Mouse (Mus musculus) kidney, adult 11 months (tissue): ENCODE data around the gene Mrpl36.

Source experiments
- DNase-seq: peaks from one replicate; pipeline ENCODE4 v3.0.0; 2022

The Mrpl36 gene

GRCm38 (mm10) chr13:73347171-73347570 is 18.9 kb downstream of the Mrpl36 start:
- no peak for DNase-seq

DNA sequence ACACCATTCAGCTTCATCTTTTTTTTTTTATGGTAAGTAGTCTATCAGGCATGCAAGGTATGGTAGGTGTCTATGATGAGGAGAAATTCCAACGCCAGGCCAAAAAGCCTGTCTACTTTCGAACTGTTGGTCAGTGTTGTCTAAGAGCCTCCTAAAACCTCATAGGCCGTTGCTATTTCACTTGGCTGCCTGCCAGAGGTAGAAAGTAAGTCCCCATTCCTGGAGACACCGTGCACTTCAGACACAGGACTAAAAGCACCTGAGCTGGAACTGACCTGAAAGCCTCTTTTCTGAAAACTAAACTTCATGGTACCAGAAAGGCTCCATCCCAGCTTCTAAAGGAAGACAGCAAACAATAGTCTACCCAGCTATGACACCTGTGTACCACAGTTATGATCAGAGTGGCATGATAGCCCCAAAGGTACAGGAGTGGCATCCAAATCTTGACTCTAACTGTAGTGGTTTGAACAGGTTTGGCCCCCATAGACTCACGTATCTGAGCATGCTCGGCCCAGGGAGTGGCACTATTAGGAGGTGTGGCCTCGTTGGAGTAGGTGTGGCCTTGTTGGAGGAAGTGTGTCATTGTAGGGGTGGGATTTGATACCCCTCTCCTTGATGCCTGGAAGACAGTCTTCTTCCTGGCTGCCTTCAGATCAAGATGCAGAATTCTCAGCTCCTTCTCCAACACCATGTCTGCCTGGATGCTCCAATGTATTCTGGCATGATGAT is 19.8 kb downstream of the Mrpl36 start:
- DNase-seq = no peak

GRCm38 (mm10) chr13:73350741-73351140 is 22.4 kb downstream of the Mrpl36 start:
- DNase-seq = no peak

GRCm38 (mm10) chr13:73351910-73352309 is 23.6 kb downstream of the Mrpl36 start:
- DNase-seq = no peak

DNA sequence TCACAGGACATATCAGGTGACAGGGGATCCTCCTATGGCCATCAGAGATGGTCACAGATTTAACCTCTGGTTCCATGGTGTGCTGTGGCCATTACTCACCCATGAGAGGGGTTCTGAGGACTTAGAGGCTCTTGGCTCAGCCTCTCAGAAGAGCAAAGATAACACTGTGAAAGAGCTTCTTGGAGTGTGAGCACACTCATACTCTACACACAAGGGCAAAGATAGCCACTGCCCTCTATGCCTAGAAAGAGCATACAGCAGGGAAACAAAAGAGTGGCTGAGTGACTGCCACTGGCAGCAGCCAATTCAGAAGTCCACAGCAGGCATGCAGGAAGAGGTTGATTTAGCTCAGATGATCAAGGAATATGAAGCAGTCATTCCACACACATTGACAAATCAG is 24.2 kb downstream of the Mrpl36 start:
- DNase-seq = no peak

DNA sequence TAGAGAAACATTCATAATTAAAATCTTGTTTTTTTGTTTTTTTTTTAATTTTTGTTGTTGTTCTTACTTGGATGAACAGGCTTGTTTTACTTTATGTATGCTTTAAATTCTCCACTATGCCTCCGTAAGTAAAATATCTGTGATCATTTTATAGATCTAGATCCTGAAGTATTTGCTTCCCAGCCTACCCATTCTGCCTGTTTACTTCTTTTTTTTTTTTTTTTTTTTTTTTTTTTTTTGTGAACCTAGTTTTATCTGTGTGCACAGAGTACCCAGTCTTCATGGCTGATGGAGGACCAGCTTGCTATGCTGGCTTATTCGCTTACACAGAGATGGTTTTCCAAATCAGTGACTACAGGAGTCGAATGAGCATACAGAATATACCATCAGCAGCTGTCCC is 28.8 kb downstream of the Mrpl36 start:
- DNase-seq = no peak

GRCm38 (mm10) chr13:73373367-73373766 is 45.1 kb downstream of the Mrpl36 start:
- no peak for DNase-seq

GRCm38 (mm10) chr13:73374612-73375011 is 46.3 kb downstream of the Mrpl36 start:
- DNase-seq = no peak

DNA sequence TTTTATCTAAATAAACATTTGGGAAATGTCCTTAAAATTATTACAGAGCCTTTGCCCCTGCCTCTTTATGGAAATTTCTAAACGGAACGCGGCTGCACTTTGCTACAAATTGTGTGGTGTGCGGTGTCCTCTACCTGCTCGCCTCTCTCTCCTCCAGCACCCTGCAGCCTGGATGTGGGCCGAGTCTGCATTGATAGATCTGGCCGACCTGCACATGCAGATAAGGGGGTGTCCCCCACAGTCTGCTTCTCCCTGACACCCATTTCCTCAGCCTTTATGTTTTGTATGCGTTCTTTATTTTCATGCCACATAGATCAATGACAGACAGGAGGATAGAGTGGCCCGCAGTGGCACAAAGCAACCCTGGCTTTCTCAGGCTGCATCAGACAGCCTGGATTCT is 49.3 kb downstream of the Mrpl36 start:
- DNase-seq = no peak
